Mouse (Mus musculus) midbrain, postnatal 0 days (tissue): ENCODE results near the gene Acsf2. TPM values are rescaled to one million over a fixed set of nuclear protein-coding genes. Genes with fewer than 3 reads are reported as not detected.

Experiments used
- ATAC-seq: fragments of 200-750 bp; cut with Nextera tagmentation; 2 replicates; pipeline ENCODE4 v1.8.0; 2017; ENCODE audit warnings: moderate number of reproducible peaks, mild to moderate bottlenecking, moderate TSS enrichment, moderate library complexity; ENCODE audit not compliant: low FRiP score
- DNase-seq: peaks from one replicate; pipeline ENCODE4 v3.0.0-alpha.2; 2015; ENCODE audit warnings: low spot score
- H3K27ac ChIP-seq: fragments of 300-500 bp; sonication (generic); 2 replicates; pipeline ENCODE4 v1.5.1; 2014; ENCODE audit warnings: low read depth, mild to moderate bottlenecking, low read length, mixed read lengths
- H3K27me3 ChIP-seq: fragments of 300-500 bp; sonication (generic); 2 replicates; pipeline ENCODE4 v1.6.1; 2014; ENCODE audit warnings: low read length, control low read depth, mixed read lengths; ENCODE audit not compliant: insufficient read depth
- H3K36me3 ChIP-seq: fragments of 300-500 bp; sonication (generic); 2 replicates; pipeline ENCODE4 v1.6.1; 2014; ENCODE audit warnings: low read length, control low read depth, mixed read lengths; ENCODE audit not compliant: insufficient read depth
- H3K4me1 ChIP-seq: fragments of 300-500 bp; sonication (generic); 2 replicates; pipeline ENCODE4 v1.6.1; 2014; ENCODE audit warnings: mild to moderate bottlenecking, control low read depth, antibody characterized with exemption, low read length, mixed read lengths; ENCODE audit not compliant: insufficient read depth
- H3K4me2 ChIP-seq: fragments of 300-500 bp; sonication (generic); 2 replicates; pipeline ENCODE4 v1.6.1; 2014; ENCODE audit warnings: low read depth, mild to moderate bottlenecking, low read length, mixed read lengths; ENCODE audit not compliant: poor library complexity, severe bottlenecking
- H3K4me3 ChIP-seq: fragments of 300-500 bp; sonication (generic); 2 replicates; pipeline ENCODE4 v1.5.1; 2014; ENCODE audit warnings: low read depth, mild to moderate bottlenecking, low read length, moderate library complexity
- H3K9ac ChIP-seq: fragments of 300-500 bp; sonication (generic); replicated peaks from 2 replicates; pipeline ENCODE4 v1.6.1; 2014; ENCODE audit warnings: mild to moderate bottlenecking, low read length, moderate library complexity, mixed read lengths; ENCODE audit not compliant: poor library complexity, severe bottlenecking
- H3K9me3 ChIP-seq: fragments of 300-500 bp; sonication (generic); 2 replicates; pipeline ENCODE4 v1.6.1; 2016; ENCODE audit warnings: low read length, control low read depth
- CTCF ChIP-seq: IDR thresholded peaks from 2 replicates; pipeline ENCODE4 v1.5.1; 2016; ENCODE audit warnings: antibody characterized with exemption, mild to moderate bottlenecking
- WGBS: fragments of 180-500 bp; shearing (Covaris S2); extraction: QIAGEN DNeasy Blood & Tissue Kit; methylation state at CpG from one replicate; pipeline ENCODE4 v1.1.7; 2014; 5-methylcytosine and 5-hydroxymethylcytosine counted together
- polyA plus RNA-seq: library from polyadenylated mRNA; unstranded; fragments of >200 nt; fragmentation: Nextera tagmentation; extraction: Ambion mirVana; gene quantifications from 2 replicates; pipeline ENCODE4 v1.2.1, GENCODE M21; 2015
- total RNA-seq: library from RNA; depleted of rRNA; stranded (reverse); fragments of >200 nt; gene quantifications from 2 replicates; pipeline ENCODE4 v1.2.3, GENCODE M21; 2014

The Acsf2 gene
- total and polyA plus RNA-seq, 2 experiments from 2014 or later = 1.9 to 6.6 TPM

GRCm38 (mm10) chr11:94632988-94633387 is 31.3 kb upstream of the Acsf2 start:
- H3K4me1 ChIP-seq = peaks cover 4% of the 10 kb centered on the region
- H3K9me3 ChIP-seq = no peaks in the 10 kb centered on the region
- H3K9ac ChIP-seq = no peak overlapping the region
- H3K27ac ChIP-seq = no peak overlapping the region
- H3K4me2 ChIP-seq = no peak overlapping the region
- TF ChIP-seq CTCF = no peak
- no peaks in the 10 kb centered on the region for H3K27me3 ChIP-seq
- 91% methylated on average over 8 of the region's 8 CpGs for WGBS
- no peak for ATAC-seq
- no peak overlapping the region for H3K4me3 ChIP-seq
- H3K36me3 ChIP-seq = peaks cover 54% of the 10 kb centered on the region
- DNase-seq = no peak

GRCm38 (mm10) chr11:94631969-94632368 is 30.3 kb upstream of the Acsf2 start:
- H3K9ac ChIP-seq = no peak overlapping the region
- DNase-seq (no peak), ATAC-seq (no peak)
- WGBS = 97% methylated on average over 5 of the region's 5 CpGs
- no peak for TF ChIP-seq CTCF
- no peak overlapping the region for H3K4me3 ChIP-seq
- H3K9me3 ChIP-seq = no peaks in the 10 kb centered on the region
- H3K27ac ChIP-seq = no peak overlapping the region
- peaks cover 4% of the 10 kb centered on the region for H3K4me1 ChIP-seq
- peaks cover 44% of the 10 kb centered on the region for H3K36me3 ChIP-seq
- no peaks in the 10 kb centered on the region for H3K27me3 ChIP-seq
- no peak overlapping the region for H3K4me2 ChIP-seq

- Histone ChIP-seq H3K4me3 (peak overlapping the region; percentile 96), H3K27ac (peak overlapping the region; percentile 73), H3K4me1 (peaks cover 4% of the 10 kb centered on the region), H3K36me3 (peaks cover 28% of the 10 kb centered on the region), H3K9ac (peak overlapping the region; percentile 91), H3K9me3 (no peaks in the 10 kb centered on the region), H3K4me2 (peak overlapping the region; percentile 76), H3K27me3 (no peaks in the 10 kb centered on the region)
- ATAC-seq = no peak
- DNase-seq = peak; percentile 56
- WGBS = 11% methylated on average over 26 of the region's 26 CpGs
- TF ChIP-seq CTCF = no peak
Measured at GRCm38 (mm10) chr11:94630199-94631011, 28.7 kb upstream of the Acsf2 start.

- ATAC-seq = peak; percentile 47
- TF ChIP-seq CTCF = no peak
- peak overlapping the region; percentile 73 for H3K27ac ChIP-seq
- WGBS = 0% methylated on average over 28 of the region's 28 CpGs
- peaks cover 4% of the 10 kb centered on the region for H3K4me1 ChIP-seq
- H3K36me3 ChIP-seq = peaks cover 22% of the 10 kb centered on the region
- H3K4me2 ChIP-seq = peak overlapping the region; percentile 76
- H3K27me3 ChIP-seq = no peaks in the 10 kb centered on the region
- peak overlapping the region; percentile 91 for H3K9ac ChIP-seq
- H3K9me3 ChIP-seq = no peaks in the 10 kb centered on the region
- peak overlapping the region; percentile 96 for H3K4me3 ChIP-seq
- no peak for DNase-seq
Measured at GRCm38 (mm10) chr11:94629884-94630198, 28.2 kb upstream of the Acsf2 start.

GRCm38 (mm10) chr11:94629199-94629883 is 27.7 kb upstream of the Acsf2 start, which contains the start of gene Lrrc59:
Gene Lrrc59, plus strand, starts transcription at chr11:94629767.
- peak; percentile 97 for TF ChIP-seq CTCF
- ATAC-seq (peak; percentile 92), DNase-seq (peak; percentile 89)
- Histone ChIP-seq H3K27ac (peak within 1 kb of the TSS; percentile 73), H3K9me3 (no peaks in the 10 kb centered on the region), H3K36me3 (peaks cover 17% of the 10 kb centered on the region), H3K4me1 (peaks cover 4% of the 10 kb centered on the region), H3K27me3 (no peaks in the 10 kb centered on the region), H3K4me3 (peak within 1 kb of the TSS; percentile 96), H3K4me2 (peak within 1 kb of the TSS; percentile 76), H3K9ac (peak within 1 kb of the TSS; percentile 91)
- 7% methylated on average over 36 of the region's 41 CpGs for WGBS

- Histone ChIP-seq H3K27ac (no peak overlapping the region), H3K27me3 (no peaks in the 10 kb centered on the region), H3K9me3 (no peaks in the 10 kb centered on the region), H3K4me3 (no peak overlapping the region), H3K9ac (no peak overlapping the region), H3K36me3 (no peaks in the 10 kb centered on the region), H3K4me1 (no peaks in the 10 kb centered on the region), H3K4me2 (no peak overlapping the region)
- WGBS = 74% methylated on average over 2 of the region's 2 CpGs
- no peak for TF ChIP-seq CTCF
- DNase-seq (no peak), ATAC-seq (no peak)
Measured at GRCm38 (mm10) chr11:94622162-94622561, 20.5 kb upstream of the Acsf2 start.
